Mouse (Mus musculus) embryonic fibroblast, embryonic 13.5 days (primary cell): Measurements from ENCODE around the gene Ankzf1.

Experiments
- CTCF ChIP-seq: IDR thresholded peaks from 2 replicates; pipeline ENCODE4 v1.5.1; 2011; ENCODE audit warnings: mild to moderate bottlenecking, control low read depth, low read length, moderate library complexity, borderline replicate concordance; ENCODE audit not compliant: insufficient read depth
- POLR2A ChIP-seq: IDR thresholded peaks from 2 replicates; pipeline ENCODE4 v1.6.1; 2011; ENCODE audit warnings: low read depth, mild to moderate bottlenecking, control low read depth, low read length, moderate library complexity

- TF ChIP-seq POLR2A, result no peak
- TF ChIP-seq CTCF, result no peak
These were observed 23.9 kb upstream of the Ankzf1 start for GRCm38 (mm10) chr1:75168093-75168471.
